Mouse (Mus musculus): Measurements from ENCODE around the gene Bzw1. TPM values are rescaled to one million over a fixed set of nuclear protein-coding genes. Genes with fewer than 3 reads are reported as not detected.
A peak's percentile ranks its signal among the peaks of the same experiment; 100 is the strongest.
"Not testable (repeated sequence)": the region's sequence is repeated elsewhere in the genome, so short reads cannot be mapped to it uniquely, and the experiment has no call there.

Bzw1 gene
- total RNA-seq (2014; fragmentation: Nextera tagmentation) (135 and 139 TPM in 2 replicates), total RNA-seq (2017) (242 and 249 TPM in 2 replicates)

DNA sequence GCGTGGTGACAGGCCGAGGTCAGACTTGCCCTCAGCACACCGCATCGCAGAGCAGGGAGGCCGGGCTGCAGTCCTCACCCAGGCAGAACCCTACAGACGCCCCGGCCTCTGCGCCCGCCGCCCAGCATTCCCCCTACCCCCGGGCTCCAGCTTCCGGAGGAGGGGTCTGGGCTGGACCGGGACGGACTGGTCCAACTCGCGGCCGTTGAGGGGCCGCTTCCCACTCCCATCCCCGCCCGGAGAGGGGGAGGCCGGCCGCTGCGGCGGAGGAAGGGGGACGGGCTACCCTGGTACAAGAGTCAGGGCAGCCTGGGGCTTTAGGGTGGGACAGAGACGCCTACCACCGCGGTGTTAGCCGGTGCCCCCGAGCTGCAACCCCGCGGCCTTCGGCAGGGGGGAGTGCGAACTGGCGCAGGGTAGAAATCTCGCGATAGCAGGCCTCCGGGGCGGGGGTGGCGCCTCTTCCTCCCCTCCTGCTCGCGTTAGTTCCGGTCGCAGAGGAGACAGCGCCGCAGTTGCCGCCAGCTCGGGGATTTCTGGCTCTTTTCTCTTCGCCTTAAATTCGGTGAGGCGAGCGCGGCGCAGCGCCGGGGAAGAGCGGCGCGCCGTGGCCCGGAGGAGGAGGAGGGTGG, at the start of gene Bzw1:
Gene Bzw1, plus strand, starts transcription at position 247 of the 632 bp plus-strand sequence.
- ATAC-seq (replicated peaks; ENCODE audit: low FRiP score, low TSS enrichment, poor library complexity, severe bottlenecking), result peak; percentile 87

GRCm38 (mm10) chr1:58343861-58344260, 48.8 kb upstream of the Bzw1 start:
- ATAC-seq (replicated peaks; ENCODE audit: low FRiP score, low TSS enrichment, poor library complexity, severe bottlenecking), result no peak

DNA sequence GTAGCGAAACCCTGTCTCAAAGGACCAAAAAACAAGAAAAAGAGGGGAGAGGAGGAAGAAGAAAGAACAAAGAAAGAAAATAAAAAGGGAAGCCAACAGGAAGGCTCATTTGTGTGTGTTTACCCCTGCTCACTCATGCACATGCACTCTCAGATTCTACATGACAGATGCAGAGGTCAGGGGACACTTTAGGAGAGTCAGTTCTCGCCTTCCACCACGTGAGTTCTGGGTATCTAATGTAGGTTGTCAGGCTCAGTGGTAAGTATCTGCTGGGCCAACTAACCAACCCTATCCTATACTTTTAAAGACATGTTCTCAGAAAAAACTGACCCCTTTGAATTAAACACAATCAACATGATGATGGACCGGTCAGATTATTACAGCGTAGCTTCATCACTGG, 48.1 kb upstream of the Bzw1 start:
- ATAC-seq (replicated peaks; ENCODE audit: low FRiP score, low TSS enrichment, poor library complexity, severe bottlenecking), result no peak

DNA sequence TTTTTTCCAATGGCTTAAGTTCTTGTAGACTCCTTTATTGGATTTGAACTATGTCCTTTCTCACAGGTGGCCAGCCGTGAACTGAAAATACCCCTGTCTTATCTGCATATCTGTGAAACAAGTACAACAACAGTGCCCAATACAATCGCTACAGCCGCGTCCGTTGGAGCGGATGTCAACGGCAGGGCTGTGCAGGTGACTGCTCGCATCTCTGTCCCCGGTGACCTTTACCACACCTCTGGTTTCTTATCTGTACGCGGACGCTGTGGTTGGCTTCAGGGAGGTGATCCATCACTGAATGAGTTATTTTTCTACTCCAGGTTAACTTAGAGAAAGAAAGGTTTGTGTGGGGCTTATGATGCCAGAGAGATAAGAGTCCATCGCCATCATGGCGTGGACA, 46.5 kb upstream of the Bzw1 start:
- ATAC-seq (replicated peaks; ENCODE audit: low FRiP score, low TSS enrichment, poor library complexity, severe bottlenecking), result no peak

DNA sequence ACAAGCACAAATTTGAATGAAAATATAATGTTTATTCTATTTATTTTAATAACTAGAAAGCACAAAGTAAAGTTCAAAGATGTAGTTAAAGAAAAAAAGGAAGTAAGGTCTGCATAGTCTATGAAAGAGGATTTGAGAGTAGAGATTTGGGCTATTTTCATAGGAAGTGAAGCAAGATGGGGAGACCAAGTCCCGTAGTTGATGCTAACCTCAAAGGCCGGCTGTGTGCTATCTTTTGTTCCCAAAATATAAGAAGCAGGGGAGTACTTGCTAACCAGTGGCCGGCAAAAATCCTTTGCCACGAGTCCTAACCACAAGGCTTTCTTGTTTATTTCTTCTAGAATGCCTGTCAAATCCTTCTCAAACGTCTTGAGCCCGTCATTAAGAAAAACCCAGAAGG, 44.0 kb upstream of the Bzw1 start:
- ATAC-seq (replicated peaks; ENCODE audit: low FRiP score, low TSS enrichment, poor library complexity, severe bottlenecking), result no peak

- no peak for ATAC-seq (replicated peaks; ENCODE audit: low FRiP score, low TSS enrichment, poor library complexity, severe bottlenecking)
Observed at GRCm38 (mm10) chr1:58353238-58353893, 39.3 kb upstream of the Bzw1 start.

- ATAC-seq (replicated peaks; ENCODE audit: low FRiP score, low TSS enrichment, poor library complexity, severe bottlenecking), result peak; percentile 37; the same call in 1 of the 2 replicates
Observed at GRCm38 (mm10) chr1:58358958-58359901, 33.5 kb upstream of the Bzw1 start.

- no peak for ATAC-seq (replicated peaks; ENCODE audit: low FRiP score, low TSS enrichment, poor library complexity, severe bottlenecking)
Observed at GRCm38 (mm10) chr1:58362296-58362695, 30.4 kb upstream of the Bzw1 start.

DNA sequence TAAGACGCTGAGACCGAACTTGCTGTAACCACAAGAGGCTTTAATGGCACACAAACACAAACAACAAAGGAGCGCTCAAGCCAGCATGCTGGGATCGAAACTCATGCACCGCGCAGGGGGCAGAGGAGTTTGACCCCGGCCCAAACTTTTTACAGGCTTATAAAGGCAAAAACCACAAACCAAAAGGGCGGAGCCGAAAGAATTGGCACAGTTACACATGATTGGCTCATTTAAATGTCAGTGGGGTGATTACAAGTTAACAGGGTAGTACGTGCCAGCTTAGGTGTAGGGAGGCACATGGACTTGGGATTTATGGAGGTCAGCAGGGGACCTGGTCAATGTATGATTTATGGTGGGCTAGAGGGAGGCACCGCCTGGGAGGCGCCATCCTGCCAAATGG, 28.1 kb upstream of the Bzw1 start:
- no peak for ATAC-seq (replicated peaks; ENCODE audit: low FRiP score, low TSS enrichment, poor library complexity, severe bottlenecking)

DNA sequence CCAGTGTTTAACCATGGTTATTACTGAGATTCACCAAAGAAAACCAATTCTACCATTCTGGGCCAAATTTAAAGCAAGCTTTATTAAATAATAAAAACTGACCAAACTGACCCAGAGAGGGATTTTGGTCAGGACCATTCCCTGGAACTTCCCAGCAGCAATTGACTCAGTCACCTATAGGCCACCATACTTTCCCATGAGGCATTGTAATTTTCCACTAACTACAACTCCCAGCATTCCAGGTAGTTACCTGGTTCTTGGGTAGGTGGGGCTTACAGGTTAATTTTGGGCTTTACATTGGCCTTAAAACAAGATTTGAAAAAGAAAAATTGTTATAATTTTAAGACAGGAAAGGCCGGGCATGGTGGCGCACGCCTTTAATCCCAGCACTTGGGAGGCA, 26.9 kb upstream of the Bzw1 start:
- no peak for ATAC-seq (replicated peaks; ENCODE audit: low FRiP score, low TSS enrichment, poor library complexity, severe bottlenecking)

- 0 out of 2 replicates have a peak, but pooled peaks have one; percentile 34 for ATAC-seq (replicated peaks; ENCODE audit: low FRiP score, low TSS enrichment, poor library complexity, severe bottlenecking)
Observed at GRCm38 (mm10) chr1:58366737-58367471, 25.8 kb upstream of the Bzw1 start.

DNA sequence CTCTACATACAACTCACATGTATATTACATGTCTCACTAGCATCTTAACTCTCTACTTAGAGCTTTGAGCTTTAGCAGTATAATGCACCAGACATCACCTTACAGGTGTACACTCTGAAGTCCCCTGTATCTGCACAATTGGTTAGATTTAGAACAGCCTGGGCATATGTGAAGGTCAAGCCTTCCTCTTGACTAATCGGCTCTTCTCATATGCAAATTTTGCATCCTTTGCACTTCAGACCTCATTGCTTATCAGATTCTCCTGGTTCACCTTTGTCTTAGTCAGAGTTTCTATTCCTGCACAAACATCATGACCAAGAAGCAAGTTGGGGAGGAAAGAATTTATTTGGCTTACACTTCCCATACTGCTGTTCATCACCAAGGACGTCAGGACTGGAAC, 23.0 kb upstream of the Bzw1 start:
- no peak for ATAC-seq (replicated peaks; ENCODE audit: low FRiP score, low TSS enrichment, poor library complexity, severe bottlenecking)

GRCm38 (mm10) chr1:58374266-58374665, 18.4 kb upstream of the Bzw1 start:
- ATAC-seq (replicated peaks; ENCODE audit: low FRiP score, low TSS enrichment, poor library complexity, severe bottlenecking), result not testable (repeated sequence)

DNA sequence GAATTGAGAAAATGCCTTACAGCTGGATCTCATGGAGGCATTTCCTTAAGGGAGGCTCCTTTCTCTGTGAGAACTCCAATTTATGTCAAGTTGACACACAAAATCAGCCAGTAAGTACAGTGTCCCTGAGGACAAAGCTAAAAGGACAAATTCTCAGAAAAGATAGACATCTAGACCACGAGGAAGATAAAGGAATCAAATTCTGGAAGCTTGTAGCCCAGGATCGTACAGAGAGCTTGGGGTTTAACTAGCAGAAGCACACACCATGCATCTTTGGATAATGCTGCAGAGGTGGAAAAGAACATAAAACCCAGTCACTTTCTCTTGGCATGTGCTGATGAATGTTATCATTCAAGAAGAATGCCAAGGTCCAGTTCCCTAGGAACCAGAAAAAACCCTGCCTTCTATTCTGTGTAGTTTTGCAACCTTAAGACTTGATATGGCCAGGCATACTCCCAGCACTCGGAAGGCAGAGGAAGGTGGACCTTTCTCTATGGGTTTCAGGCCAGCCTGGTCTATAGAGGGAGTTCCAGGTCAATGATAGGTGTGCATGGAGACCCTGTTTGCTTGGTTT, 17.0 kb upstream of the Bzw1 start:
- ATAC-seq (replicated peaks; ENCODE audit: low FRiP score, low TSS enrichment, poor library complexity, severe bottlenecking), result no peak

- no peak for ATAC-seq (replicated peaks; ENCODE audit: low FRiP score, low TSS enrichment, poor library complexity, severe bottlenecking)
Observed at GRCm38 (mm10) chr1:58382586-58383281, 10.0 kb upstream of the Bzw1 start.

DNA sequence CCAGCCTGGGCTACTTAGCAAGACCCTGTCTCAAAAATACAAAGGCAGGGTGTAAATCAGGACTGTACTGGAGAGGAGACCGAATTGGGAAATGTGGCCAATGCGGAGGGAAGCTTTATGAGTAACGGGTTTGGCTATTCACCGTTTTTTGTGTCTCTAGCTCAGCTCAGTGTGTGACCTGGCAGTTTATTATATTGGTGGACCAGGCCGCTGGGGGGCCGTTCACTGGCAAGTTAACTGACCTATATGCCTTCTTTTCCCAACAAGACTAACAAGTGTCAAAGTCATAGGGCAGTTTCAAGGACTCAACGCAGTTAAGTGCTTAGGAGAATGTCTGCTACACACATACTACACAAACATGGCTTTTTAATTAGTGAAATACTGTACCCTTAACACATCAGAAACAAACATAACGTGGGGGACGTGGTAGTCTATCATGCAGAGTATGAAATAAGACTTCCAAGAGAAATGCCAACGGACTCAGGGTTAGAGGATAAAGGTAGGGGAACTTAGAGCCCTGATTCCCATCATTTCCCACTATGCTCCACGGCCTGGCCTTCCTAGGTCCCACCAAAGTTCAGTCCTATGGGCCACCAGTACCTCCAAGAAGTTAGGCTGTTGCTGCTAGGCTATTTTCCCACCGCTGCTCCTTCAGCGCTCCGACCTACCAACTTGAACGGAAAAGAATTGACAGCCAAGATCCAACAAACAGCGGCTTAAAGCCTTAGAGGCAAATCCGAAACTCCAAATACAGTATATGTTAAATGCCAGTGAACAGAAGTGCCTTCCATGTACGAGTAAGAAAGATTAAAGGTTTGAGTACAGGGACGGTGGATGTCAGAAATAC, 1.1 kb upstream of the Bzw1 start:
- no peak for ATAC-seq (replicated peaks; ENCODE audit: low FRiP score, low TSS enrichment, poor library complexity, severe bottlenecking)

GRCm38 (mm10) chr1:58392268-58392651, 438 bp upstream of the Bzw1 start:
- ATAC-seq (replicated peaks; ENCODE audit: low FRiP score, low TSS enrichment, poor library complexity, severe bottlenecking), result 0 out of 2 replicates have a peak, but pooled peaks have one; percentile 4
